Mouse (Mus musculus) left cerebral cortex, postnatal 4 days (tissue): ENCODE results near the gene Rasgrf2. TPM values are rescaled to one million over a fixed set of nuclear protein-coding genes. Genes with fewer than 3 reads are reported as not detected.

Experiments
- DNase-seq: peaks from one replicate; pipeline ENCODE4 v3.0.0-alpha.2; 2022
- intact Hi-C: fragments of 180-260 bp; cut with DNase I; formaldehyde crosslinking; loops from one replicate; pipeline ENCODE4 v1.15.1; 2025
- total RNA-seq, 2 experiments: library from RNA; stranded (reverse); gene quantifications; 2 replicates each; pipeline ENCODE4 v1.2.3; 2021

Gene Rasgrf2
- total RNA-seq, 2 experiments from 2014 or later = 95.1 to 99.0 TPM

DNA sequence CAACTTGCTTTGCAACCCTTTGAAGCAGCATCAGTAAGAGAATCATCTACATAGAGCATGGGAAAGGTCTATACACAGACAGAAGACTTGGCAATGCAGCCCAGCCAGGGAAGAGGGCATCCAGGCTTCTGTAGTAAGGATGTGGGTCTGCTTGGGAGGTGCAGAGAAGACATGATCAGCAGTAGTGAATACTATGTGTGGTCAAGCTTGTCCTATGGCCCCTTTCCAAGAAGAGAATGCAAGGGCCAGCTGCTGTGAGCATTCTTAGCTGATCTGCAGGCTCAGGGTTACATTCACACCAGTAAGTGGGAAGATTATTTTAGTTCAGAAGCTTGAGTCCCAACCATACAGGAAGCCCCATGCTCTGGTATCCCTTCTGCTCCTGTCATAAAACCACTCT, 175.0 kb downstream of the Rasgrf2 start:
- no peak for DNase-seq
- intact Hi-C loops = no loop called here

DNA sequence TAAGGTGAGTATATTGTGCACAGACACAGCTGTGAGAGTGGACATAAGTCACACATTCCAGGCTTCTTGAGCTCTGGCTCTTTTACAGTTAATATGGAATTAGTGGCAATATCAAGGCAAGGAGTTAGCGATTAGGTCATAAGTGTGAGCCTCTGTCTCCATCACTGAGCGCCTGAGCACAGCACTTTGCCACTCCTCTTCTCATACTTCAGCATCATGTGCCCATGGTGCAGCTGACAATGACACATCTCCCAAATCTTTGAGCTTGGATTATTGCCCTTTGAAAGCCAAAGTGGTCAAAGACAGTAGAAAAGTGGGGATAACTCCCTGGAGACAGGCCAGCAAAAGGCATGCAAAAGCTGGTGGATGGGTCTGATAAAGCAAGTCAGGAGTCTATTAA, 175.8 kb downstream of the Rasgrf2 start:
- no peak for DNase-seq
- intact Hi-C loops = no loop called here

DNA sequence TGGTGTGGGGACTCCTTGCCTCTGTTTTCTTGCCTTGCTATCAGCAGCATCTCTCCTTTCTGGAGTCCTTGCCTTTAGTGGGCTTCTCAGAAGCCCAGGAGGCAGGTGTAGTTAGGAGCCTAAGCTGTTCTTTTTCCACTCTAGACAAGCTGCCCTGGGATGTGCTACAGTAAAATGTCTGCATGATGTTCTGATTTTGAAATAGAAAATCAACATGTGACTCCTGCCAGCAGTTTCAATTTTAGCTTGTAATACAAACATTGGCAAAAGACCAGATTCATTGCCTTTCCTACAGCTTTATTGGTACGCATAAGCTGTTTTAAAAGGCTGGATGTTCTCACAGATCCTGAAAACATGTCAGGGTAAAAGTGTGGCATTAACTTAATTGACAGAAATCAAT, 176.3 kb downstream of the Rasgrf2 start:
- intact Hi-C loops = no loop called here
- no peak for DNase-seq

DNA sequence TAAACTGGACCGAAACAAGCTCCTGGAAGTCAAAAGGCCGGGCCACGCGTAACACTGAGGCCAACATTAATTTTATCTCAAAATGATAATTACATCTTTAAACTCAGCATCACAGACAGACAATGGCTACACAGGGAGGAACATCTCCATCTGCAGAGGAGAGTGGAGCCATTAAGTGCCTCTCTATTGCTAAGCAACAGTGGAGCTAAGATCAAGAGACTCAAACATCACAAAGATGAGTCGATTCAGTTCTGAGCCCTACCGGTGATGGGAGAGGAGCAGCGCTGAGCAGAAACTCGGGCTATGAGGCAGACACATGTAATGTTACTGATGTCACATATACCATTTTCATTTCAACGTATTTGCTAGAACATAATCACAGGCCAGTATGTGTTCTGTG, 191.3 kb downstream of the Rasgrf2 start:
- no peak for DNase-seq
- intact Hi-C loops = no loop called here

DNA sequence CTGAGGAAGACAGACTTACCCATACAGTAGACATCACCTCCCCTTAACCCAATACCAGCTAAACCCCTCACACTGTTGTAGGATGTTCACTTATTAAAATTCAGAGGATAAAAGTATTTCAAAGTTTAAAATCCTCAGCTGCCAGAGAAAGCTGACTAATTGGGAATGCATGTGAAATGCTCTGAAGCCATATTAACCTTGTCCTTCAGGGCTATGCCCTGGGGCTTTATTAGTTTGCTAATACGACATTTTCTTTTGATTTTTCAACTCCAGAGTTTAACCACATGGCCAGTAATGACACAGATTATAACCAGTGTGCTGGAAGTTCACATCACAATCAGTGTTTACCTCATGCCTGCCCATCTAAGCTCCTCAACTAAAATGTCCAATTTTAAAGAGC, 192.6 kb downstream of the Rasgrf2 start:
- DNase-seq = no peak
- intact Hi-C loops = no loop called here

DNA sequence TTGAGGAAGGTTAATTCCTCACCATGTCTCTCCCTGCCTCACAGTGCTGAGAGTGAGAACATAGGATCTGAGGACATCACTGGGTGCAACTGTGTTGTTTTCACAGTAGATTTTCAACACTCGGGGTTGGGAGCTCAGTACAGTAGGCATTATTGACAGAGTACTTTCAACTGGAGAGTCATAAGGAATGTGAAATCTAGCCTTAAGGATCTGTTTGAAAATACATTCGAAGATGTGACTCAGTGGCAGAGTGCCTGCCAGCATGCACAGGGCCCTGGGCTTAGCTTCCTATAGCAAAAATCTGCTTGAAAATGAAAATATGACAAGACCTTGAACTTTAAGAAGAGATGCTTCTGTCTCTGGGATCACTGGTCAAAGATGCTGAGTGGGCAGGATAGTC, 194.2 kb downstream of the Rasgrf2 start:
- no peak for DNase-seq
- intact Hi-C loops = no loop called here

DNA sequence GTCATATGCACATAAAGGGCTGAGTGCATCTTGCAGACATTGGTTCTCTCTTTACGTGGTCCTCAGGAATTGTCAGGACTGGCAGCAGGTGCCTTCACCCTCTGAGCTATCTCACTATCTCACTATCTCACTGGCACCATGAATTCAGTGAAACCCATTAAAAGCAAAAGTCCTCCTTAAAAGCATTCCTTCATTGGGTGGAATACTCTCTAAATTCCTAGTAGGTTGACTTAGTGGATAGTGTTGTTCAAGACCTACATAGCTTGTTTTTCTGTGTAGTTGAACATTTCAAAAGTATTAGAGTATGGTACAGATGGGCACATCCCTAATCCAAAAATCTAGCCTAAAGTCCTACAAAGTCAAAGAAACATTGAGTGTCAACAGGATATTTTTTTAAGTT, 199.3 kb downstream of the Rasgrf2 start:
- intact Hi-C loops = no loop called here
- DNase-seq = no peak

DNA sequence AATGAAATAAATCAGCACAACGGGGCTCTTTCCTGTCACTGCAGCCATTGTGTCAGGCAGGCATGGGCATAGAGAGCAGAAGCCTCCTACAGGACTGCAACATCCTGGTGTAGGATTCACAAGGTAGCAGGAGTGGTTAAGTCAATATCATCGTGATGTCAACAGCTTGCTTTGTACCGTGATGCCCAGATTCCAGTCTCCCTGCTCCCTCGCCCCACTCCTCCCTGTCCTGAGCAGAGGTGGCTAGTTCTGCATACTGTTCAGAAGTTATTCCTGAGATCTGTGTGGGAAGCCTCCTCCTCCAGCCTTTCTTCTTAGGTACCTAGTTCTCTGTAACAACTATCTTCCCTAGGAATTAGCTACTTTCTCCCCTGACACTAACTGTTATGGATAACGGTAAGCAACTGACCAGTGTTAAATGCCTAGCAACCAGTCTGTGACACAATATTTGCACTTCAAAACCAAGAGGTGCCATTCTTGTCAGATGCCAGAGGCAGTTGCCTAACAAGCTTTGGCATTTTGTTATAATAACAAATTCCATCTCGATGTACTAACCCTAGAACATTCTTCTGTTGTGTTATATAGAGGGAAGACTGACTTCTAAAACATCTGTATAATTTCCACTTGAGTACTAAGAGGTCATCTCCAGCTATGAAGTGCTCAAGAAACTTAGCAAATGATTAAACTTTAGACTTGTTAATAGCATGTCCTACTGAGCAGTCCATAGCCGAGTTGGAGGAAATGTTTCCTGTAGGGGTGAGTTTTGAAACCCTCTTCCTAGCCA, 201.3 kb downstream of the Rasgrf2 start:
- intact Hi-C loops = loop anchor here (10.0 kb wide), 1 partner anchor 205 kb away; the partner anchor contains the start of gene Rasgrf2
- no peak for DNase-seq

DNA sequence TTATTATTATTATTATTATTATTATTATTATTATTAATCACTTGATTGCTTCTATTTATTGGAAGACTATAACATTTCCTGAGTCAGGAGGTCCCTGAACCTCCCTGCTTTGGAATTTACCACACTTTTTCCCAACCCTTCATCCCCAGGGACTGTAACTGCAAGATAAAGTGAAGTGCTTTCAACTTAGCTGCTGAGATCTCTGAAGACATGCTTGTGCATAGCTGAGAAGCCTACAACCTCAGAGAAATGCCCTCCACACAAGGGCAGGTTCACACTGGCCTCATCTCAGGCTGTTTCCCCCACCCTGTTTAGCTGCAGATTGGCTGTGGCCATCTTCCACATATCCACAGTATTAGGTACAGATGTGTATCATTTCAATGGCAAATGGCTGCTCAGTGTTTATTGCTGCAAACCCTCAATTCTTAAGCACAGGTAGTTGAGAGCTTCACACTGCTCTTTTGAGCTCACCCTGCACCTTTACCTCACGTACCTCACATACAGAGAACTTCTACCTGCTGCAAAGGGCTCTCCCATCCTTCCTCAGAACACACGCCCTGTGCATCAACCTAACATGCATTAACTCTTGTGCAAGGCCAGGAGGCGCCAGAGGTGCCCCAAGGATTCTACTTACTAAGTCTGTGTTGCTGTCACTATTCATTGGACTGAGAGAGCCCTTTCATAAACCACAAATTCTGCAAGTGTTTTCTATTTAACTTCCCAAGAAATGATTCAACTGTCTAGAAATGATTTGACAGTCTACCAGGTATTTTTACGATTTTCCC, 202.7 kb downstream of the Rasgrf2 start:
- DNase-seq = no peak
- intact Hi-C loops = loop anchor here (10.0 kb wide), 1 partner anchor 206 kb away; the partner anchor contains the start of gene Rasgrf2

DNA sequence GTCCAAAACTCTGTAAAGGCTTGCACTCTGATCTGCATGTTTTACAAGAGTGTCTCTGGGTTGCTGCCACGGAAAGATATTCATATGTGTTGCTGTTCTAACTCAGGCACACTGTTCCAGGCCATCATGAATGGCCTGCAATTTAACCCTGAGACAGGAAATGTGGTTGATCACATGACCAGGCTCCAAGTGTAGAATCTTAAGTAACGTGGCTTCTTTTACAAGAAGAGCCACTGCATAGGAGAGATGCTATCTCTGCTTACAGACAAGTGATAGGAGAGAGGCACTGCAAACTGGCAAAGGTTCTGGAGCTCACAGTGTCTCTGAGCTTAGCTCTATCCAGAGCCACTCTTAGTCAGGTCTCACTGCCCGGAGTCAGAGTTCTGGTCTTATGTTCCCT, 210.4 kb downstream of the Rasgrf2 start:
- no peak for DNase-seq
- intact Hi-C loops = loop anchor here (10.0 kb wide), 1 partner anchor 214 kb away; the partner anchor contains the start of gene Rasgrf2

DNA sequence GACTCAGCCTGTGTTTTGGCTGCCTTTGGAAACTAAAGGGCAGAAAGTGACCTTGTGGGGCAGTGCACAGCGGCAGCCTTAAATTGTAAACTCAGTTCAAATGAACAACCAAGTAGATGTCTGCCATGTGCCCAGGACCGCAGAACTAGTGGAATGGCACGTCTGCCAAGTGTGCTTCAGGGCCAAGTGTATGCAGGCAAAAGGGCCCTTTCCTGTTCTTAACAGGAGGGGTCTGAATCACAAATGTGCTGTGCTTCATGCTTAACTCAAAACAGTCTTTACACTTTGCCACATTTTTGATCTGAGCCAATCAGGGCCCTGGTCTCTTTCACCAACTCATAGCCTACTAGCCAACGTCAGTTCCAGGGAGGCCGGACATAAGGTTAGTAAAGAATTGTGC, 212.7 kb downstream of the Rasgrf2 start:
- intact Hi-C loops = no loop called here
- no peak for DNase-seq

DNA sequence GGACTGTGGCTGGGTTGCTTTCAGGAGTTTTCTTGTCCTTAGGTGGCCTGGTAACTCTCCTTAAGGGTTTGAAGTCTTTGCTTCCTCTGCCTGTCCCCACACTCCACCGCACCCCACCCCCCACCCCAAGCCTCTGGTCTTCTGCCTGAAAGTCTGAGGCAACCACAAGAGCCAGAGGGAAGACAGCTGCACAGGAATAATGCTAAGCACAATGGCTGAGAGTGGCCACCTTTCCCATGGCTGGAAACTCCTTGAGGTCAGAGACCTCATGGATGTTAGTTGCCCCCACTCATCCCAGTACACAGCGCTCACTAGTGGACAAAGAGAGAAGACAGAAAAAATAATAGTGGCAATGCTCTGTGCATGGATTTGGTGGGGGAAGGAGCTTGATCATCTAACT, 213.6 kb downstream of the Rasgrf2 start:
- DNase-seq = no peak
- intact Hi-C loops = no loop called here

DNA sequence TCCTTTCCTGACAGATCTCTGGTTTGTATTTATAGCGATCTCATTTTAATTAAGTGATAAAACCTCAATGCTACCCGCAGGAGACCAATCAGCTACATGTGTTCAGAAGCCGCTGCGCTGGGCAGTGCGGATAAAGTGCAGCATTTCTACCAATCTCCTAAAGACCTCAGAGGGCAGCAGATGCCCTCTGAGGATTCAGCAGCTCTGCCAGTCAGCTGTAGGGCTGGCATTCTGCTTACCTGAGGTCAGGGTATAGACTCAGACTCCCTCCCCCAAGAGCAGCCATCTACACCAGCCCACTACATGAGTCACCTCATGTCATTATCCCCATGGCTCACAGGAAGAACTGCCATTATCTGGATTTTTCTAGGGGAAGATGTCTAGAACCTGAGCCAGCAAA, 215.1 kb downstream of the Rasgrf2 start:
- intact Hi-C loops = no loop called here
- DNase-seq = no peak

DNA sequence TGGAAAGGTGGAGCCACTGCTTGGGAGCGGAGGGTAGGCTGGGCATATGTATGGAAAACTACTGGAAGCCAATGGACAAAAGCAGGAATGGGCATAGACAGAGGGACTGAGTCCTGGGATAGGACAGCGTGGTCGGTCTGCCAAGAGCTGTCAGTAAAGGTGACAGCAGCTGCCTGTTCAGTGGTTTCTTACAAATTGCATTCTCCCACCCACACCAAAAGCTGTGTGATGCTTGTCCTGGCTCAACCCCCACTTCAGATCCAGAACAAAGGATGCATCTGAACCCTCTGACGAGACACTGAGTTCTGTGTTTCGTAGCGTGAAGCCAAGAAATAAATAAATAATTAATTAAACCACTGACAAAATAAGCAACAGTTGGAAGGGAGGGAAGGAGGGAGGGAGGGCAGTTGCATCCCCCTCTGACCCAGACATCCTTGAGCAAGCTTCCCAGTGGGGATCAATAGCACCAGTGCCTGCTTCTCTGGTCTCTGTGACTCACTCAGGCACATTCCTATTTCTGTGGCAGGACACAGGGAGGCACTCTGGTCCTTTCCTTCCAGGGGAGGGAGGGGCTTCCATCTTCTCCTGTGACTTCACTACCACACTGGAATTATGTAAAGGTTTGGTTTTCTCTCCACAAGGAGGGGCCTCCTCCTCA, 215.7 kb downstream of the Rasgrf2 start:
- intact Hi-C loops = no loop called here
- DNase-seq = peak; percentile 14

DNA sequence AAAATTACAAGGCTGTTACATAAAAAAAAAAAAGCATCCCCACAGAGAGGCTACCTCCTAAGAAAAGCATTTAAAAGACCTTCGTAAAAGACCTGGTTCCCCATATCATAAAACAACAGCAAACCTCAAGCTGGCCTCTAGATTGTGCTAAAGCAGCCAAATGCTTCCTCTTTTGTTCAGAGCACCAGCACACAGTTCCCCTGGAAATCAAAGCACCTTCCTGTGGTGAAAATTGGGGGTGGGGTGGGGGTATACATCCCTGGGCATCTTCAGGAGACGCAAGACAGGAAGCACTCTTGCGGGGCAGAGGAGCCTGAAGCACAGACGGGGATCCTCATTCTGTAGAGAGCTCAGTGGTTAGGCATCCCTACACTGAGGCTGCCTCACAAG, 216.3 kb downstream of the Rasgrf2 start:
- no peak for DNase-seq
- intact Hi-C loops = no loop called here

DNA sequence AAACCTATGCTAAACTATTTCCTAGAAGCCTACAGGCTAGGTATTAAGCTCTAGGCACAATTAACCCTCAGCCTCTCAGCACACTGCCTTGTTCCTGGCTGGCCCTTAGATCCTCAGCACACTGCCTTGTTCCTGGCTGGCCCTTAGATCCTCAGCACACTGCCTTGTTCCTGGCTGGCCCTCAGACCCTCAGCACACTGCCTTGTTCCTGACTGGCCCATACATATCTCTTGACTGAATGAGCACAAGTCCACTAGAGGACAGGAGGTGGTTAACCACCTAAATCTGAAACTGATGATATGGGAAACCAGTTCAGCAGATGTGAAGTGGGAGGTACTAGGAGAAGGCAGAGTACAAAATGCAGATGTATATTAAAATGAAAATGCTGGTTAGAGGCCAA, 219.8 kb downstream of the Rasgrf2 start:
- intact Hi-C loops = loop anchor here (5.0 kb wide), 1 partner anchor 426 kb away; no protein-coding TSS in a partner anchor
- DNase-seq = no peak

DNA sequence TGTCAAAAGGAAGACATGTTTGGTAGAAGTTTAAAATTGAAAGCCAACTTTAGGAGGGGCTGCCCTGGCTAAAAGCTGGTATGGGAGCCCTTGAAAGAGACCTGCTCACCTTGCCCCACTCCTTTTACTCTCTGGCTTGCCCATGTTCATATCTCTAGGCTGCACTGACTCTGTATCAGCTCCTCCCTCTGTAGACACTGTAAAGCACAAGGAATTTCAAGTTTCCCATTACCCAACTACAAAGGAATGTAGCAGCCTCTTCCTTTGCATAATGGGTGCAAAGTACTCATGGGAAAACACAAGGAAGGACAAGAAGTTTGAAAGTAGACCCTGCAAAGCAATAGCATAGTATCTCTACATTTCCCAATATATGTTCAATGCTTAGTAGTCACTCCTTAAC, 220.2 kb downstream of the Rasgrf2 start:
- intact Hi-C loops = loop anchor here (5.0 kb wide), 1 partner anchor 426 kb away; no protein-coding TSS in a partner anchor
- no peak for DNase-seq

DNA sequence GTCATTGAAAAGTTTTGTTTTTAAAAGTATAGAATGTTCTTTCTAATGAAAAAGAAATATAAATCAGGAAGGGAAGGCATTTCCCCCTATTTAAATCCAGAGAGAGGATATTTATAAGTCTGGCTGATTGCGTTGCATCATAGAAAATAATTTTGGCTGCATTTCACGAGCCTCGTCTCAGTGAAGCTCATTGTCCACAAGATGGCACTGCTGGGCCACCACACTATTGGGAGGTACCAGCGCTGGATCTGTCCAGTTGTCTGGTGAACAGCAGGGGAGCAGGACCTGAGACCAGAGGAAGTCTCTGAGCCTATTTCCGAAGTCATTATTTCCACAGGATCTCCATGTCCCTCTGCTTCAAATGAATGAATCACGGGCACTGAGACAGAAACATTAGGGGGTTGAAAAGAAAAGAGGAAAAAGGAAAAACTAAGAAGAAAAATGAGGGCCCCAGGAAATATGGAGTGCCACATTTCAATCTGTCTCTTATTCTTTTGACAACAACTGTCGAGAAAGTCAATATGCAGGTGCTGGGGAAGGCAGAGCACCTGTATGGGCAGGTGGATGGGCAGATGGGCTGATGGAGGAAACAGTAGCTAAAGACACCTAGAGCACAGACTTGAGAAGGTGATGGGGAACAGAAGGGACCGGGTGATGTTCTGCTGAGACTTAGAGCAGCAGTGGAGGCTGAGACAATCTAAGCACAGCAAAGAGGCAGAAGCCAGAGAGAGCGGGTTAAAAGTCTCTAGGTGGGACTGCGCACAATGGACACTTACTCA, 223.1 kb downstream of the Rasgrf2 start:
- intact Hi-C loops = loop anchor here (10.0 kb wide), 1 partner anchor 576 kb away; the partner anchor contains the start of gene Fam151b
- peak; percentile 81 for DNase-seq

DNA sequence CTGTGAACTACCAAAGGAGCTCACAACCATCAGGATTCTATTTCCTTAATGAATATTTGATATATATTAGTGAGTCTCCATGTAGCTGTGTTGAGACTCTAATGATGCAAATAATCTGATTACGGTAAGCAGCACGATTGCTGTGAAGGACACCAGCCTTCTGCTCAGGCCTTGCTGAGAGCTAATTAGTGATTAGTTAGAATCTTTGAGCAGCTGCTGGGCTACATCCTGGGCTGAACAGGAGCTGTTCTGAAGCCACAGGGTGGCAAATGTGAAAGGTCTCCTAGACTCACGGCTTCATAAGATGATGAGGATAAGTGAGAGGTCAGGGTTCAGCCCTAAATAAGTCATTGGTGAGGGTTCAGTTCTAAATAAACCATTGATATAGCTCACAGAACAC, 225.1 kb downstream of the Rasgrf2 start:
- DNase-seq = no peak
- intact Hi-C loops = loop anchor here (10.0 kb wide), 1 partner anchor 578 kb away; the partner anchor contains the start of gene Fam151b

DNA sequence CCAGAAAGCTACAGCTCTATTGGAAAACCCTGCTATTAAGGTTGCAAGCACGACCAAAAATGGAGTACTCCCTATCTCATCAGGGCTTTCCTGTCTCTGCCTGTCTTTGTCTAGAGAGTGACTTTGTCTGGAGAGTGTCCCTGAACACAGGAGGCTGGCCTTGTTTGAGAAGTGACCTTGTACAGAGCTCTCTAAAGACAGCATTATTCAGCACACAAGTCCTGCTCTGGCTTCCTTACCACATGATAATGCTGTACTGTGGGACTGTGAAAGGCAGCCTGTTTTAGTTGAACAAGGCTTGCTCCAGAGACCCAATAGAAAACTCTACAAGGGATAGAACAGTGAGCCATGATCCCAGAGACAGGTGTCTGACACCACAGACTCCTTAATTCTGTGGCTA, 235.0 kb downstream of the Rasgrf2 start:
- DNase-seq = no peak
- intact Hi-C loops = no loop called here
